Mouse (Mus musculus) cerebellum, adult 9-11 months (tissue): ENCODE measurements around the gene Wipi2.

Experiments
- DNase-seq: peaks from one replicate; pipeline ENCODE4 v3.0.0; 2022

The Wipi2 gene

GRCm38 (mm10) chr5:142630224-142630623 lies 2.7 kb downstream of the Wipi2 start:
- no peak for DNase-seq

GRCm38 (mm10) chr5:142637823-142638222 lies 10.3 kb downstream of the Wipi2 start:
- no peak for DNase-seq

GRCm38 (mm10) chr5:142640088-142640487 lies 12.6 kb downstream of the Wipi2 start:
- no peak for DNase-seq

- DNase-seq = no peak
These were observed 14.0 kb downstream of the Wipi2 start for GRCm38 (mm10) chr5:142641331-142642051.

- no peak for DNase-seq
These were observed 20.7 kb downstream of the Wipi2 start for GRCm38 (mm10) chr5:142648162-142648561.

- no peak for DNase-seq
These were observed 22.1 kb downstream of the Wipi2 start for GRCm38 (mm10) chr5:142649460-142650050.

GRCm38 (mm10) chr5:142650390-142650789 lies 22.9 kb downstream of the Wipi2 start:
- DNase-seq = no peak

- DNase-seq = no peak
These were observed 23.4 kb downstream of the Wipi2 start for GRCm38 (mm10) chr5:142650794-142651497.

- DNase-seq = no peak
These were observed 24.8 kb downstream of the Wipi2 start for GRCm38 (mm10) chr5:142652266-142652665.

- DNase-seq = no peak
These were observed 33.3 kb downstream of the Wipi2 start for GRCm38 (mm10) chr5:142660656-142661434.

- no peak for DNase-seq
These were observed 40.4 kb downstream of the Wipi2 start for GRCm38 (mm10) chr5:142667921-142668320.

- DNase-seq = no peak
These were observed 41.2 kb downstream of the Wipi2 start for GRCm38 (mm10) chr5:142668556-142669263.

- DNase-seq = peak; percentile 86
These were observed 42.2 kb downstream of the Wipi2 start for GRCm38 (mm10) chr5:142669726-142670125.

GRCm38 (mm10) chr5:142673082-142673481 lies 45.6 kb downstream of the Wipi2 start:
- peak; percentile 43 for DNase-seq

- DNase-seq = peak; percentile 90
These were observed 50.7 kb downstream of the Wipi2 start for GRCm38 (mm10) chr5:142678141-142678571.

GRCm38 (mm10) chr5:142679065-142679464 lies 51.6 kb downstream of the Wipi2 start:
- no peak for DNase-seq

- DNase-seq = no peak
These were observed 54.4 kb downstream of the Wipi2 start for GRCm38 (mm10) chr5:142681911-142682310.

- no peak for DNase-seq
These were observed 55.0 kb downstream of the Wipi2 start for GRCm38 (mm10) chr5:142682529-142682928.

- DNase-seq = no peak
These were observed 61.4 kb downstream of the Wipi2 start for GRCm38 (mm10) chr5:142688866-142689265.

GRCm38 (mm10) chr5:142690343-142690742 lies 62.8 kb downstream of the Wipi2 start:
- DNase-seq = no peak

- peak; percentile 87 for DNase-seq
These were observed 64.8 kb downstream of the Wipi2 start, which contains the start of gene Slc29a4 for GRCm38 (mm10) chr5:142692248-142692647. Slc29a4 (plus strand) TSS chr5:142692512.
